Comparison of ENCODE assay signal across 13 mouse cellular contexts in genomic region chr8:22175966-22176365, GRCm38 (mm10). TPM values are rescaled to one million over a fixed set of nuclear protein-coding genes. Genes with fewer than 3 reads are reported as not detected.
"Had no signal": no experiment of that assay in that cellular context is flagged by ENCODE, and none has a peak within 500 bp of the region (broad histone marks: within the 10 kb centered on the region; RNA-seq: fewer than 3 reads in every experiment).

No protein-coding gene starts in this region.

- H3K9me3 ChIP-seq: neural tube, embryonic 15.5 days had no signal

- DNase-seq: kidney, adult 11 months; kidney, postnatal 14 days; left cerebral cortex, postnatal 4 days; lung, adult 18-20 months; right cerebral cortex, adult 18-20 months; right cerebral cortex, postnatal 25 days; thymus, postnatal 4 days had no signal

- H3K4me2 ChIP-seq: limb, embryonic 13.5 days; midbrain, embryonic 12.5 days; neural tube, embryonic 15.5 days had no signal

- H3K4me1 ChIP-seq: midbrain, embryonic 12.5 days; neural tube, embryonic 15.5 days had no signal

- H3K27ac ChIP-seq: limb, embryonic 13.5 days; midbrain, embryonic 12.5 days; neural tube, embryonic 15.5 days had no signal

- H3K27me3 ChIP-seq: limb, embryonic 13.5 days; midbrain, embryonic 12.5 days; neural tube, embryonic 15.5 days had no signal

- H3K9ac ChIP-seq: limb, embryonic 13.5 days; midbrain, embryonic 12.5 days; neural tube, embryonic 15.5 days had no signal

- H3K4me3 ChIP-seq: limb, embryonic 13.5 days; midbrain, embryonic 12.5 days; neural tube, embryonic 15.5 days had no signal

- H3K36me3 ChIP-seq: neural tube, embryonic 15.5 days had no signal

RNA-seq across cellular contexts. Expression of gene Nek5, which starts 51.1 kb away (rescaled TPM):
- polyA plus RNA-seq: kidney, embryonic 14.5 days; small intestine, adult 2 months; thymus, postnatal 0 days had no signal
